Mouse (Mus musculus) cerebellum, adult 9-11 months (tissue): ENCODE results near the gene Ston2.

Experiments used
- DNase-seq: peaks from one replicate; pipeline ENCODE4 v3.0.0; 2022

Gene Ston2

GRCm38 (mm10) chr12:91694748-91695147, 93.4 kb downstream of the Ston2 start:
- DNase-seq, result no peak

DNA sequence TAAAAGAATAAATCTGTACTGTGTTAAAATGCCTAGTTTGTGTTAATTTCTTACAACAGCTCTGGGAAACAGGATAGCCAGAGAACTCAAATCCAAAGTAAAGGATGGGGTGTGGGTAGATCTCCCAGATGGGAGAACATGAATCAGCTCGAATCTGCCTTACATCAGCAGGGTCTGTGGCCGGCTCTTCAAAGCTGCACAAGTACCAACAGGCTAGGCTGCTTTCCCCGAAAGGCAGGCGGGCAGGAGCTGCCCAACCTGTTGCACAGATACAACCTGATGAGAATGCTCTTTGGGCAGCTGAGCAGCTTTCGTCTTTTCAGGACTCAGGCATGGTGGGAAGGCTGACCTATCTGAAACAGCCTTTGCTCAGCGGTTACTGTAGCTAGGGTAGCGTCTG, 94.6 kb downstream of the Ston2 start:
- no peak for DNase-seq

GRCm38 (mm10) chr12:91692991-91693390, 95.2 kb downstream of the Ston2 start:
- DNase-seq, result no peak

- no peak for DNase-seq
Observed at GRCm38 (mm10) chr12:91685674-91686290, 102.4 kb downstream of the Ston2 start.

- no peak for DNase-seq
Observed at GRCm38 (mm10) chr12:91684840-91685415, 103.3 kb downstream of the Ston2 start.

GRCm38 (mm10) chr12:91684101-91684839, 103.9 kb downstream of the Ston2 start:
- DNase-seq, result peak; percentile 15

GRCm38 (mm10) chr12:91683549-91684100, 104.6 kb downstream of the Ston2 start:
- no peak for DNase-seq

GRCm38 (mm10) chr12:91683096-91683495, 105.1 kb downstream of the Ston2 start:
- no peak for DNase-seq

DNA sequence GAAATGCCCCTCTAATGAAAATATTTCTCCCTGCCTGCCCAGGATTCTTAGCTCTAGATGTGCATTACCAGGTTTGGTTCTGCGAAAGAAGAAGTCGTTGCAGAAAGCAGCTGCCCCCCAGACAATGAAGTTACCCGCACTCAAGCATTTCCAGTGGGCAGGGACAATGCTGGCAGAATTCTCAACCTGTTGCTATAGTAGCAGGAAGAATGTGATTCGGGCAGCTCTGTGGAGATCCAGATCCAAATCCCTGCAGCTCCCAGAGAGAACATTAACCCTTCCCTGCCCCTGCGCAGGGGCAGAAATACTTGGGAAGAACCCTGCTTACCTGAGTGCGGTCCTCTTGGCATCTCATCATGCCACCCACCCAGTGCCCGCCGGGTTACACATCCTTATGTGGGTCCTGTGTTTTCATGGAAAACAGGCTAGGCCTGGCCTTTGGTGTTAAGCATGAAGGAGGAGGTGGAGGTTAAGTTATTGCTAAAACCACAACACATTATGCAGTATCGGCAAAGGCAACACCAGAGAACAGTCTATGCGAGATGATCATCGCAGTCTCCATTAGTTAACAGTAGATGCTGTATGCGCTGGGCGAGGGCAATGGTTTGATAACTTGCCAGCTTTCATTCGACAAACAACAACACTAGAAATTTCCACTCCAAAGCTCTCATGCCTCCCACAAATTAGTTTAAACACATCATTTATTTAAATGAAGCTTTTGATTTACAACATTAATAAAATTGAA, 108.7 kb downstream of the Ston2 start:
- DNase-seq, result no peak

GRCm38 (mm10) chr12:91675937-91676336, 112.2 kb downstream of the Ston2 start:
- DNase-seq, result no peak

DNA sequence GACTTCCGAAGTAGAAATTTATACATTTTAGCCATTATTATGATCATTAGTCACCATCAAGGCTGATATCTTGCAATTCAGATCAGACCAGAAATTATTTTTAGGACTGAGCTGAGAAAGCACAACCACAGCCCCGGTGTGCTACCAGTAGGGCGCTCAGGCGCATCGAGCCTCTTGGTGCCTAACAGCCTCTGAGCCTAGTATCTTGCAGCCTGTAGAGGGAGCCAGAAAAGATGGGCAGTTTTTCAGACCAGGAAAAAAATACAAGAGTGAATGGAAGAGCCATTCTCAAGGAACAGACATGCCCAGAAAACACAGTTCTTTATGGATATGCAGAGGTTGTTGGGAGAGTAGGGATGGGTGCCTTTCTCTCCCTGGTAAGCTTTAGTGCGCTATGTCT, 115.0 kb downstream of the Ston2 start:
- no peak for DNase-seq

GRCm38 (mm10) chr12:91672528-91672927, 115.7 kb downstream of the Ston2 start:
- peak; percentile 24 for DNase-seq

DNA sequence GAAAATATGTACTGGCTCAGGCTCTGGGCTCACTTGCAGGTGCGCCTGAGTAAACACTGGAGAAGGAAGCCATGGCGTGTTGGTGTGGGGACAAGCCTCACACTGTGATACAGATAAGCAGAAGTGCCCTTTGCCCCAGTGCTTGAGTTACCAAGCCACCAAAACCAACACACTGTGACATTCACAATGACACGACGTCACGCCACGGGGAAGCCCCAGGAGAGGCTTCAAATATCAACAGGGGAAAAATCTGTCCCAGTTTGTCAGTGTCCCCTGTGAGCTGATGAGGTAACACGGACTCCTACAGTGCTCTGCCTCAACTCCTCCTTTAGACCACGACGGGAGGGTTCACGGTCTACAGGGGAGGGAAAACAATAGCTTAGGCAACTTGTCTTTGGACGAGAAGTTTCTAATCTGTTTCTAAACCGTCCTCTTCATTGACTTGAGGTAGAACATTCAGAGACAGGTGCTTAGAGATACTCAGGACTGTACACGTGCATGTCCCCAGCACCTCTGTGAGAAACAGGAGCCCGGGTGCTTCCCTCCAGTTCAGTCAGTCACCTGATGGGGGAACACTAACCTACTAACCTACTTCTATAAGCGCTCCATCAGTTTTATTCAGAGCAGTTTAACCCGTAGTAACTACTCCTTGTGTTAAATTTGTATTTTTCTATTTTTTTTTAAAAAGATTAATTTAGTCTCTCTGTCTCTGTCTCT, 119.5 kb downstream of the Ston2 start:
- DNase-seq, result no peak

DNA sequence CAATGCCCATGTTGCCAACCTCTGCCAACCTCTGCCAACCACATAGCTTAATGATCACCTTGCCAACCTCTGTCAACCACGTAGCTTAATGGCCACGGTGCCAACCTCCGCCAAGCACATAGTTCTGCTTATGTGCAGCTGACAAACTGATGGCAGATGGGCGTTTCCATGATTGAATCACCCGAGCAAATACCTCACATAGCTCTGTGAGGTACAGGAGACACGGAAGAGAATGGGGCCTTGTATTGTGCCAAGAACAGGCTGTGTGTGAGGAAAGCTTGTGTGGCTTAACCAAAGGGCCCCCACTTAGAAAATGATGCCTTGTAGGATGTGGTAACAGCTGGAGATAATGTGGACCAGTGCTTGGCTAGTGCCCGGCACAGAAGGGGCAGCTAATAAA, 120.4 kb downstream of the Ston2 start:
- DNase-seq, result no peak

GRCm38 (mm10) chr12:91666607-91667006, 121.6 kb downstream of the Ston2 start:
- no peak for DNase-seq

DNA sequence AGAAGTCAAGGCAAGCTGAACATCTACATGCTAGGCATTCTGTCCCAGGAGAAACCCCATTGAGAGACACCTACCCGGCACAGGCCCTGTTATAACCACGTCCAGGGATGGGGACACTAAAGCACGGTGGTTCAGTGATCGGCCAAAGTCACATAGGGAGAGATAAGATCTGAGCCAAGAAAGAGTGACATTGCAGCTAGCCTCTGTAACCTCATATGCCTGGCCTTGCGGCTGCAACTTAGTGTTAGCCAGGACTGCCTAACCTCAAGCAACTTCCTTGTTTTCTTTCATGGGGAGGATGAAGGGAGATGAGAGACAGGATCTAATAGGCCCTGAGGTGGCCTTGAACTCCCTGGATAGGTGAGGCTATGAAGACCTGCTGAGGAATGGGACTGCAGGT, 122.8 kb downstream of the Ston2 start:
- DNase-seq, result no peak

DNA sequence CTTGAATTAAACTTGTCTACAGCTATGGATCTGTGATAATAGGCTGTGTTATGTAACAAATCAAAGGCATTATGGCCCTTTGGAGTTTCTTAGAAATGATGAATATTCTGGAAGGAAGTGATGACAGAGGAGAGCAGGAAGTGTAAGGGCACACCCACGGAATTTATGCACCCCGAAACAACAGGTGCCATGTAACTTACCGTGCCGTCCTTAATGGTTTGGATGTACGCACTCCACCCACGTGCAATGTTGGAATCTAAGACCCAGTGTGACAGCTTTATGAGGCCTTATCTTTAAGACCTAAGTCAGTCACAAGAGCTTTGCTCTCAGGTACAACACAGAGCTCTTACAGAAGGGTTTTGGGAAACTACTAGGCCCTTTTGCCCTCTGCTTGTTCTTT, 124.9 kb downstream of the Ston2 start:
- DNase-seq, result no peak

DNA sequence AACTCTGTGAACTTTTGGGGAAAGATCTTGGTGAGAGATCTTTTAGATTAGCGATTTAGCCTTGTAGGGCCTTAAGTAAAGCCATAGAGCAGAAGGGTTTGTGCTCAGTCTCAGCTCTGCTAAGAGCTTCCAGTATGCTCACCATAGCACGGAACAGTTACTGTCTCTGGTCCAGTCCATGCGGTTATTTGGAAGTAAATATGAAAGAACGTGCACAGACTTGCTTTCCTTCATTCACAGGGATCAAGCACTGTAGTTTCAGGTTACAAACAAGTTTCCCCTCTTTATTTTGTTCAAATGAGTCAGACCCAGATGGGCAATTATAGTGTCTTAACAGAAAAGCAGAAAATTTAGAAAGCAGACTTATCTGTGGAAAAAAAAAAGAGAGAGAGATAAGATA, 125.3 kb downstream of the Ston2 start:
- no peak for DNase-seq

- DNase-seq, result no peak
Observed at GRCm38 (mm10) chr12:91660640-91661417, 127.4 kb downstream of the Ston2 start.

DNA sequence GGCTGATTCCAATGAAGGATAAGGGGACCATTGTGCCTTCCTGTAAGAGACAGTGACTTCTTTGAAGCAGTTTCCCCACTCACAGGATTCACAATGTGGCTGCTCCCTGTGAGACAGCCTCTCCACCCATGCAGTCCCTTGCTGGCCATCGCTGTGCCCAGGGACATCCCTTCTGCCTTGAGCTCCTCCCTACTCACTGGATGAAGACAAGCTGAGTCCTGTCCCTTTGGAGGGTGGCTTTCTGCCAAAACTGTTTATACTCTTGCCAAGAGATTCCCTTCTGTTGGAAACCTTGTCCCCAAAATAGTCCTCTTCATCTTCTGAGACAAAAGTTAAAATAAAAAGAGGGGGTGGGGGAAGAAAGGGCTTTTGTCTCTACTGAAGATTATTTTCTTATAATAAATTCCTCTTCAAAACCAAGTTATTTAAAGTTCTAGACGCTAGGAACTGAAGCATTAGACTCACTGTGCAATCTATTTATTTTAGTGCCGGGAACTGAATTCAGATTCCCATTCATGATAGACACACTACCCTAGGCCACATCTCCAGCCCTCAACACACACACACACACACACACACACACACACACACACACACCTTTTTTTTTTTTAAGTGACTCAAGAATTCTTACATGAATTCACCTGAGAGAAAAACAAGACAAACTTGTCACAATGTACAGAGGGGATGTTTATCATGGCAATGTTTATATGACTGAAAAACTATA, 133.6 kb downstream of the Ston2 start:
- DNase-seq, result peak; percentile 25

- DNase-seq, result no peak
Observed at GRCm38 (mm10) chr12:91648426-91648825, 139.8 kb downstream of the Ston2 start.
